Mouse (Mus musculus) cortical plate, adult 2 months (tissue): Measurements from ENCODE around the gene Pigf.

Source experiments
- CTCF ChIP-seq: fragments of 200-500 bp; IDR thresholded peaks from 2 replicates; pipeline ENCODE4 v1.5.1; 2011; ENCODE audit warnings: mild to moderate bottlenecking, control low read depth, low read length; ENCODE audit not compliant: insufficient read depth; ENCODE audit errors: extremely low read depth
- POLR2A ChIP-seq: fragments of 200-500 bp; IDR thresholded peaks from 2 replicates; pipeline ENCODE4 v1.6.1; 2011; ENCODE audit warnings: mild to moderate bottlenecking, low read length, control low read depth; ENCODE audit not compliant: insufficient read depth; ENCODE audit errors: extremely low read depth

- TF ChIP-seq CTCF (0 out of 2 replicates have a peak, but pooled peaks have one; percentile 3), POLR2A (peak; percentile 90)
These were observed at the start of gene Pigf, which contains the start of gene Cript for GRCm38 (mm10) chr17:87025269-87025949.
